Mouse (Mus musculus): Measurements from ENCODE around the gene Pum2.

GRCm38 (mm10) chr12:8673121-8673973 lies 587 bp upstream of the Pum2 start:
- no peak for TF ChIP-seq CTCF (IDR thresholded peaks at IDR 0.05; ENCODE audit: control insufficient read depth, insufficient read depth, insufficient read length)
- TF ChIP-seq MYOG (IDR thresholded peaks at IDR 0.05; ENCODE audit: control insufficient read depth, extremely low read depth, insufficient read length), result no peak
- TF ChIP-seq FOSL1 (IDR thresholded peaks at IDR 0.05; ENCODE audit: insufficient read depth, low read length, poor library complexity, severe bottlenecking), result no peak
- TF ChIP-seq MAX (IDR thresholded peaks at IDR 0.05), result no peak
- no peak for TF ChIP-seq MYOD1 (IDR thresholded peaks at IDR 0.05; ENCODE audit: control insufficient read depth, insufficient read length, low read depth)
